Mouse (Mus musculus) cerebellum, adult 2 months (tissue): ENCODE data around the gene Ncam2.

Experiments used
- CTCF ChIP-seq: fragments of 200-500 bp; IDR thresholded peaks from 2 replicates; pipeline ENCODE4 v1.5.1; 2011; ENCODE audit warnings: low read depth, mild to moderate bottlenecking, control low read depth, low read length, moderate library complexity, borderline replicate concordance; ENCODE audit not compliant: insufficient read depth
- POLR2A ChIP-seq: fragments of 200-500 bp; IDR thresholded peaks from 2 replicates; pipeline ENCODE4 v1.6.1; 2011; ENCODE audit warnings: low read length, control low read depth, borderline replicate concordance; ENCODE audit not compliant: insufficient read depth

GRCm38 (mm10) chr16:81374234-81374633 is 173.7 kb downstream of the Ncam2 start:
- TF ChIP-seq CTCF (no peak), POLR2A (no peak)
